Mouse (Mus musculus) liver, embryonic 14.5 days (tissue): ENCODE measurements around the gene Lpcat4.

Experiments
- CTCF ChIP-seq: IDR thresholded peaks from 2 replicates; pipeline ENCODE4 v1.5.1; 2016; ENCODE audit warnings: antibody characterized with exemption, low read depth, control low read depth
- EP300 ChIP-seq: IDR thresholded peaks from 2 replicates; pipeline ENCODE4 v1.6.1; 2016; ENCODE audit warnings: antibody characterized with exemption, low read depth

- no peak for TF ChIP-seq CTCF
- no peak for TF ChIP-seq EP300
These were observed 27.5 kb downstream of the Lpcat4 start for GRCm38 (mm10) chr2:112266780-112267179.
